Mouse (Mus musculus) stomach, embryonic 16.5 days (tissue): Measurements from ENCODE around the gene Nexn. TPM values are rescaled to one million over a fixed set of nuclear protein-coding genes. Genes with fewer than 3 reads are reported as not detected.

Source experiments
- ATAC-seq: fragments of 200-750 bp; cut with Nextera tagmentation; 2 replicates; pipeline ENCODE4 v1.8.0; 2017; ENCODE audit warnings: moderate number of reproducible peaks, moderate TSS enrichment; ENCODE audit not compliant: insufficient read depth, low FRiP score
- H3K27ac ChIP-seq: fragments of 300-500 bp; sonication (generic); 2 replicates; pipeline ENCODE4 v1.5.1; 2014; ENCODE audit warnings: low read length
- H3K27me3 ChIP-seq: fragments of 300-500 bp; sonication (generic); 2 replicates; pipeline ENCODE4 v1.6.1; 2014; ENCODE audit warnings: low read length, control low read depth, mixed read lengths; ENCODE audit not compliant: control insufficient read depth, insufficient read depth
- H3K36me3 ChIP-seq: fragments of 300-500 bp; sonication (generic); 2 replicates; pipeline ENCODE4 v1.6.1; 2014; ENCODE audit warnings: low read length; ENCODE audit not compliant: control insufficient read depth, insufficient read depth
- H3K4me1 ChIP-seq: fragments of 300-500 bp; sonication (generic); 2 replicates; pipeline ENCODE4 v1.6.1; 2014; ENCODE audit warnings: low read length, control low read depth, mixed read lengths; ENCODE audit not compliant: control insufficient read depth, insufficient read depth
- H3K4me2 ChIP-seq: fragments of 300-500 bp; sonication (generic); 2 replicates; pipeline ENCODE4 v1.6.1; 2014; ENCODE audit warnings: low read depth, low read length, mixed read lengths
- H3K4me3 ChIP-seq: fragments of 300-500 bp; sonication (generic); replicated peaks from 2 replicates; pipeline ENCODE4 v1.5.1; 2014; ENCODE audit warnings: mild to moderate bottlenecking, low read length
- H3K9ac ChIP-seq: fragments of 300-500 bp; sonication (generic); 2 replicates; pipeline ENCODE4 v1.6.1; 2014; ENCODE audit warnings: low read length
- H3K9me3 ChIP-seq: fragments of 300-500 bp; sonication (generic); replicated peaks from 2 replicates; pipeline ENCODE4 v1.6.1; 2016; ENCODE audit warnings: low read length, control low read depth; ENCODE audit not compliant: control insufficient read depth
- WGBS: fragments of 180-500 bp; shearing (Covaris S2); extraction: QIAGEN DNeasy Blood & Tissue Kit; methylation state at CpG from one replicate; pipeline ENCODE4 v1.1.7; 2014; 5-methylcytosine and 5-hydroxymethylcytosine counted together
- polyA plus RNA-seq: library from polyadenylated mRNA; unstranded; fragments of >200 nt; fragmentation: Nextera tagmentation; extraction: Ambion mirVana; gene quantifications from 2 replicates; pipeline ENCODE4 v1.2.1, GENCODE M21; 2015

Gene Nexn
- polyA plus RNA-seq, 1 experiment from 2014 or later = 44.9 TPM

- WGBS = 91% methylated on average over 1 of the region's 1 CpGs
- no peak overlapping the region for H3K9ac ChIP-seq
- peaks cover 10% of the 10 kb centered on the region for H3K36me3 ChIP-seq
- H3K4me3 ChIP-seq = no peak overlapping the region
- no peak overlapping the region for H3K4me2 ChIP-seq
- no peak overlapping the region for H3K27ac ChIP-seq
- ATAC-seq = no peak
- no peaks in the 10 kb centered on the region for H3K27me3 ChIP-seq
- H3K9me3 ChIP-seq = no peaks in the 10 kb centered on the region
- no peaks in the 10 kb centered on the region for H3K4me1 ChIP-seq
These were observed 30.3 kb downstream of the Nexn start for GRCm38 (mm10) chr3:152235805-152236204.

- Histone ChIP-seq H3K4me3 (no peak overlapping the region), H3K9me3 (no peaks in the 10 kb centered on the region), H3K27me3 (no peaks in the 10 kb centered on the region), H3K4me2 (no peak overlapping the region), H3K9ac (no peak overlapping the region), H3K27ac (no peak overlapping the region), H3K4me1 (no peaks in the 10 kb centered on the region), H3K36me3 (peaks cover 10% of the 10 kb centered on the region)
- WGBS = 98% methylated on average over 1 of the region's 1 CpGs
- ATAC-seq = no peak
These were observed 30.9 kb downstream of the Nexn start for GRCm38 (mm10) chr3:152235238-152235637.

GRCm38 (mm10) chr3:152231333-152232100 is 34.6 kb downstream of the Nexn start:
- ATAC-seq = no peak
- Histone ChIP-seq H3K4me1 (no peaks in the 10 kb centered on the region), H3K4me3 (no peak overlapping the region)

GRCm38 (mm10) chr3:152229271-152229670 is 36.9 kb downstream of the Nexn start:
- peaks cover 37% of the 10 kb centered on the region for H3K36me3 ChIP-seq
- no peak overlapping the region for H3K27ac ChIP-seq
- ATAC-seq = no peak
- no peak overlapping the region for H3K4me2 ChIP-seq
- H3K4me1 ChIP-seq = no peaks in the 10 kb centered on the region
- H3K9ac ChIP-seq = no peak overlapping the region
- no peak overlapping the region for H3K4me3 ChIP-seq
- no peaks in the 10 kb centered on the region for H3K27me3 ChIP-seq
- H3K9me3 ChIP-seq = no peaks in the 10 kb centered on the region
- 76% methylated on average over 5 of the region's 5 CpGs for WGBS

More at GRCm38 (mm10) chr3:152231333-152232100, 34.6 kb downstream of the Nexn start:
- no peaks in the 10 kb centered on the region for H3K27me3 ChIP-seq
- H3K36me3 ChIP-seq = peaks cover 20% of the 10 kb centered on the region
- H3K4me2 ChIP-seq = no peak overlapping the region
- 51% methylated on average over 6 of the region's 6 CpGs for WGBS
- H3K9ac ChIP-seq = no peak overlapping the region
- H3K27ac ChIP-seq = no peak overlapping the region
- H3K9me3 ChIP-seq = no peaks in the 10 kb centered on the region

GRCm38 (mm10) chr3:152228843-152229242 is 37.3 kb downstream of the Nexn start:
- Histone ChIP-seq H3K9ac (no peak overlapping the region), H3K4me1 (no peaks in the 10 kb centered on the region), H3K27me3 (no peaks in the 10 kb centered on the region), H3K4me2 (no peak overlapping the region), H3K36me3 (peaks cover 41% of the 10 kb centered on the region), H3K27ac (no peak overlapping the region), H3K9me3 (no peaks in the 10 kb centered on the region), H3K4me3 (no peak overlapping the region)
- ATAC-seq = no peak
- 90% methylated on average over 7 of the region's 7 CpGs for WGBS

GRCm38 (mm10) chr3:152225906-152226305 is 40.2 kb downstream of the Nexn start:
- no peaks in the 10 kb centered on the region for H3K9me3 ChIP-seq
- no peak for ATAC-seq
- no peak overlapping the region for H3K4me2 ChIP-seq
- no peaks in the 10 kb centered on the region for H3K4me1 ChIP-seq
- H3K27me3 ChIP-seq = no peaks in the 10 kb centered on the region
- 86% methylated on average over 7 of the region's 7 CpGs for WGBS
- peaks cover 60% of the 10 kb centered on the region for H3K36me3 ChIP-seq
- no peak overlapping the region for H3K27ac ChIP-seq
- no peak overlapping the region for H3K4me3 ChIP-seq
- no peak overlapping the region for H3K9ac ChIP-seq

GRCm38 (mm10) chr3:152224918-152225317 is 41.2 kb downstream of the Nexn start:
- H3K4me2 ChIP-seq = no peak overlapping the region
- peaks cover 67% of the 10 kb centered on the region for H3K36me3 ChIP-seq
- H3K27me3 ChIP-seq = no peaks in the 10 kb centered on the region
- H3K4me1 ChIP-seq = no peaks in the 10 kb centered on the region
- no peak overlapping the region for H3K27ac ChIP-seq
- no peak overlapping the region for H3K4me3 ChIP-seq
- no peaks in the 10 kb centered on the region for H3K9me3 ChIP-seq
- no peak for ATAC-seq
- H3K9ac ChIP-seq = no peak overlapping the region

GRCm38 (mm10) chr3:152213416-152213815 is 52.7 kb downstream of the Nexn start:
- no peak for ATAC-seq
- H3K4me2 ChIP-seq = peak overlapping the region; percentile 91
- H3K4me1 ChIP-seq = peaks cover 19% of the 10 kb centered on the region
- no peak overlapping the region for H3K27ac ChIP-seq
- H3K9me3 ChIP-seq = no peaks in the 10 kb centered on the region
- H3K9ac ChIP-seq = no peak overlapping the region
- no peaks in the 10 kb centered on the region for H3K27me3 ChIP-seq
- WGBS = 26% methylated on average over 3 of the region's 3 CpGs
- peak overlapping the region; percentile 20; the same call in 1 of the 2 replicates for H3K4me3 ChIP-seq
- H3K36me3 ChIP-seq = peaks cover 13% of the 10 kb centered on the region

- 3% methylated on average over 7 of the region's 7 CpGs for WGBS
- H3K4me1 ChIP-seq = peaks cover 21% of the 10 kb centered on the region
- H3K27me3 ChIP-seq = no peaks in the 10 kb centered on the region
- peak overlapping the region; percentile 92 for H3K27ac ChIP-seq
- peak overlapping the region; percentile 97 for H3K9ac ChIP-seq
- no peaks in the 10 kb centered on the region for H3K36me3 ChIP-seq
- H3K9me3 ChIP-seq = no peaks in the 10 kb centered on the region
- peak overlapping the region; percentile 80 for H3K4me3 ChIP-seq
- no peak for ATAC-seq
- peak overlapping the region; percentile 91 for H3K4me2 ChIP-seq
These were observed 54.3 kb downstream of the Nexn start for GRCm38 (mm10) chr3:152211731-152212279.
